Mouse (Mus musculus): ENCODE data around the gene Psmd5.
"Not testable (repeated sequence)": the region's sequence is repeated elsewhere in the genome, so short reads cannot be mapped to it uniquely, and the experiment has no call there.

Gene Psmd5

GRCm38 (mm10) chr2:34827591-34827990, 47.2 kb downstream of the Psmd5 start:
- DNase-seq (ENCODE audit: low spot score in 2 of 2): no peak

GRCm38 (mm10) chr2:34826460-34827231, 48.1 kb downstream of the Psmd5 start:
- DNase-seq (ENCODE audit: low spot score in 2 of 2): no peak

GRCm38 (mm10) chr2:34825827-34826459, 48.8 kb downstream of the Psmd5 start, which contains the start of gene Fbxw2:
TSS of gene Fbxw2 (minus strand) at chr2:34826311.
- peak; percentile 89 to 94 for DNase-seq (ENCODE audit: low spot score in 2 of 2)

GRCm38 (mm10) chr2:34818492-34818891, 56.3 kb downstream of the Psmd5 start:
- no peak for DNase-seq (ENCODE audit: low spot score in 2 of 2)

GRCm38 (mm10) chr2:34815893-34816292, 58.9 kb downstream of the Psmd5 start:
- not testable (repeated sequence) for DNase-seq (ENCODE audit: low spot score in 2 of 2)

- DNase-seq (ENCODE audit: low spot score in 2 of 2): no peak
Observed at GRCm38 (mm10) chr2:34812706-34813105, 62.1 kb downstream of the Psmd5 start.

GRCm38 (mm10) chr2:34810775-34811174, 64.0 kb downstream of the Psmd5 start:
- DNase-seq (ENCODE audit: low spot score in 2 of 2): no peak

GRCm38 (mm10) chr2:34809568-34809967, 65.2 kb downstream of the Psmd5 start:
- no peak for DNase-seq (ENCODE audit: low spot score in 2 of 2)

- no peak for DNase-seq (ENCODE audit: low spot score in 2 of 2)
Observed at GRCm38 (mm10) chr2:34808057-34808456, 66.7 kb downstream of the Psmd5 start.

- DNase-seq (ENCODE audit: low spot score in 2 of 2): no peak
Observed at GRCm38 (mm10) chr2:34805364-34805950, 69.3 kb downstream of the Psmd5 start.

- DNase-seq (ENCODE audit: low spot score in 2 of 2): no peak
Observed at GRCm38 (mm10) chr2:34804815-34805214, 70.0 kb downstream of the Psmd5 start.

- no peak for DNase-seq (ENCODE audit: low spot score in 2 of 2)
Observed at GRCm38 (mm10) chr2:34804172-34804571, 70.6 kb downstream of the Psmd5 start.

GRCm38 (mm10) chr2:34803746-34804145, 71.0 kb downstream of the Psmd5 start:
- DNase-seq (ENCODE audit: low spot score in 2 of 2): no peak

- DNase-seq (ENCODE audit: low spot score in 2 of 2): peak; percentile 26 to 29
Observed at GRCm38 (mm10) chr2:34802565-34803245, 72.1 kb downstream of the Psmd5 start.

GRCm38 (mm10) chr2:34801516-34802482, 73.0 kb downstream of the Psmd5 start:
- DNase-seq (ENCODE audit: low spot score in 2 of 2): peak; percentile 96 to 99

- DNase-seq (ENCODE audit: low spot score in 2 of 2): no peak
Observed at GRCm38 (mm10) chr2:34800371-34800770, 74.4 kb downstream of the Psmd5 start.

Data from frontal cortex, postnatal 36 days (tissue).